Mouse (Mus musculus): ENCODE results near the gene Cnpy3. TPM values are rescaled to one million over a fixed set of nuclear protein-coding genes. Genes with fewer than 3 reads are reported as not detected.
"Not testable (repeated sequence)": the region's sequence is repeated elsewhere in the genome, so short reads cannot be mapped to it uniquely, and the experiment has no call there.

Gene Cnpy3
- polyA plus RNA-seq, 1 experiment from 2014 or later = 43.7 TPM

GRCm38 (mm10) chr17:46764916-46765315 is 12.9 kb upstream of the Cnpy3 start:
- not testable (repeated sequence) for ATAC-seq (ENCODE audit: insufficient number of reproducible peaks, insufficient read depth, low FRiP score, low read depth); H3K9me3 ChIP-seq (ENCODE audit: control insufficient read depth, low read length); H3K4me1 ChIP-seq (ENCODE audit: control insufficient read depth in 2 of 2, insufficient read depth in 2 of 2, low read length in 2 of 2); H3K27me3 ChIP-seq (ENCODE audit: control insufficient read depth, insufficient read depth, low read length); H3K27ac ChIP-seq (replicated peaks in 1 of 2; ENCODE audit: control insufficient read depth in 1 of 2, insufficient read depth in 1 of 2, low read depth in 2 of 2, low read length in 2 of 2); H3K4me2 ChIP-seq (ENCODE audit: low read length); H3K36me3 ChIP-seq (ENCODE audit: control insufficient read depth, insufficient read depth, low read length); H3K4me3 ChIP-seq (ENCODE audit: control insufficient read depth in 1 of 2, insufficient read depth in 1 of 2, low read depth in 1 of 2, low read length in 2 of 2); H3K9ac ChIP-seq (ENCODE audit: low read length)
- WGBS = 63% methylated on average over 9 of the region's 9 CpGs

GRCm38 (mm10) chr17:46763544-46763943 is 11.5 kb upstream of the Cnpy3 start, which contains the start of gene Ptcra:
Ptcra (minus strand) TSS chr17:46763712.
- ATAC-seq (ENCODE audit: insufficient number of reproducible peaks, insufficient read depth, low FRiP score, low read depth) = no peak
- no peaks in the 10 kb centered on the region for H3K9me3 ChIP-seq (ENCODE audit: control insufficient read depth, low read length)
- H3K4me2 ChIP-seq (ENCODE audit: low read length) = no peak within 1 kb of the TSS
- no peaks in the 10 kb centered on the region for H3K4me1 ChIP-seq (ENCODE audit: control insufficient read depth in 2 of 2, insufficient read depth in 2 of 2, low read length in 2 of 2)
- H3K27me3 ChIP-seq (ENCODE audit: control insufficient read depth, insufficient read depth, low read length) = no peaks in the 10 kb centered on the region
- H3K4me3 ChIP-seq (ENCODE audit: control insufficient read depth in 1 of 2, insufficient read depth in 1 of 2, low read depth in 1 of 2, low read length in 2 of 2) = no peak within 1 kb of the TSS
- no peak within 1 kb of the TSS for H3K9ac ChIP-seq (ENCODE audit: low read length)
- 40% methylated on average over 2 of the region's 2 CpGs for WGBS
- no peaks in the 10 kb centered on the region for H3K36me3 ChIP-seq (ENCODE audit: control insufficient read depth, insufficient read depth, low read length)
- H3K27ac ChIP-seq (replicated peaks in 1 of 2; ENCODE audit: control insufficient read depth in 1 of 2, insufficient read depth in 1 of 2, low read depth in 2 of 2, low read length in 2 of 2) = no peak within 1 kb of the TSS

GRCm38 (mm10) chr17:46758753-46759152 is 6.7 kb upstream of the Cnpy3 start:
- Histone ChIP-seq H3K9ac (ENCODE audit: low read length) (no peak overlapping the region), H3K9me3 (ENCODE audit: control insufficient read depth, low read length) (no peaks in the 10 kb centered on the region), H3K36me3 (ENCODE audit: control insufficient read depth, insufficient read depth, low read length) (no peaks in the 10 kb centered on the region), H3K4me2 (ENCODE audit: low read length) (no peak overlapping the region), H3K27ac (replicated peaks in 1 of 2; ENCODE audit: control insufficient read depth in 1 of 2, insufficient read depth in 1 of 2, low read depth in 2 of 2, low read length in 2 of 2) (no peak overlapping the region), H3K4me3 (ENCODE audit: control insufficient read depth in 1 of 2, insufficient read depth in 1 of 2, low read depth in 1 of 2, low read length in 2 of 2) (no peak overlapping the region), H3K4me1 (ENCODE audit: control insufficient read depth in 2 of 2, insufficient read depth in 2 of 2, low read length in 2 of 2) (no peaks in the 10 kb centered on the region), H3K27me3 (ENCODE audit: control insufficient read depth, insufficient read depth, low read length) (no peaks in the 10 kb centered on the region)
- ATAC-seq (ENCODE audit: insufficient number of reproducible peaks, insufficient read depth, low FRiP score, low read depth) = no peak
- 75% methylated on average over 12 of the region's 12 CpGs for WGBS

GRCm38 (mm10) chr17:46751056-46751793 is 789 bp downstream of the Cnpy3 start:
- Histone ChIP-seq H3K27ac (replicated peaks in 1 of 2; ENCODE audit: control insufficient read depth in 1 of 2, insufficient read depth in 1 of 2, low read depth in 2 of 2, low read length in 2 of 2) (peak overlapping the region; percentile 84 to 86), H3K27me3 (ENCODE audit: control insufficient read depth, insufficient read depth, low read length) (no peaks in the 10 kb centered on the region), H3K9me3 (ENCODE audit: control insufficient read depth, low read length) (no peaks in the 10 kb centered on the region), H3K9ac (ENCODE audit: low read length) (peak overlapping the region; percentile 80), H3K4me1 (ENCODE audit: control insufficient read depth in 2 of 2, insufficient read depth in 2 of 2, low read length in 2 of 2) (peaks cover 5 to 8% of the 10 kb centered on the region in 2 experiments), H3K4me3 (ENCODE audit: control insufficient read depth in 1 of 2, insufficient read depth in 1 of 2, low read depth in 1 of 2, low read length in 2 of 2) (peak overlapping the region; percentile 70 to 89), H3K36me3 (ENCODE audit: control insufficient read depth, insufficient read depth, low read length) (peaks cover 13% of the 10 kb centered on the region), H3K4me2 (ENCODE audit: low read length) (peak overlapping the region; percentile 83)
- WGBS = 30% methylated on average over 16 of the region's 16 CpGs
- 0 out of 2 replicates have a peak, but pooled peaks have one; percentile 1 for ATAC-seq (ENCODE audit: insufficient number of reproducible peaks, insufficient read depth, low FRiP score, low read depth)

GRCm38 (mm10) chr17:46750580-46750979 is 1.4 kb downstream of the Cnpy3 start:
- H3K9ac ChIP-seq (ENCODE audit: low read length) = peak overlapping the region; percentile 80
- ATAC-seq (ENCODE audit: insufficient number of reproducible peaks, insufficient read depth, low FRiP score, low read depth) = no peak
- H3K4me1 ChIP-seq (ENCODE audit: control insufficient read depth in 2 of 2, insufficient read depth in 2 of 2, low read length in 2 of 2) = peaks cover 5 to 8% of the 10 kb centered on the region in 2 experiments
- peak overlapping the region; percentile 83 for H3K4me2 ChIP-seq (ENCODE audit: low read length)
- H3K4me3 ChIP-seq (ENCODE audit: control insufficient read depth in 1 of 2, insufficient read depth in 1 of 2, low read depth in 1 of 2, low read length in 2 of 2) = peak overlapping the region in 1 of 2 experiments; percentile 70; a peak in 1 of 4 replicates
- no peak overlapping the region for H3K27ac ChIP-seq (replicated peaks in 1 of 2; ENCODE audit: control insufficient read depth in 1 of 2, insufficient read depth in 1 of 2, low read depth in 2 of 2, low read length in 2 of 2)
- H3K27me3 ChIP-seq (ENCODE audit: control insufficient read depth, insufficient read depth, low read length) = no peaks in the 10 kb centered on the region
- H3K9me3 ChIP-seq (ENCODE audit: control insufficient read depth, low read length) = no peaks in the 10 kb centered on the region
- 92% methylated on average over 4 of the region's 4 CpGs for WGBS
- peaks cover 19% of the 10 kb centered on the region for H3K36me3 ChIP-seq (ENCODE audit: control insufficient read depth, insufficient read depth, low read length)

- Histone ChIP-seq H3K27me3 (ENCODE audit: control insufficient read depth, insufficient read depth, low read length) (no peaks in the 10 kb centered on the region), H3K9ac (ENCODE audit: low read length) (no peak overlapping the region), H3K36me3 (ENCODE audit: control insufficient read depth, insufficient read depth, low read length) (peaks cover 26% of the 10 kb centered on the region), H3K27ac (replicated peaks in 1 of 2; ENCODE audit: control insufficient read depth in 1 of 2, insufficient read depth in 1 of 2, low read depth in 2 of 2, low read length in 2 of 2) (no peak overlapping the region), H3K9me3 (ENCODE audit: control insufficient read depth, low read length) (no peaks in the 10 kb centered on the region), H3K4me3 (ENCODE audit: control insufficient read depth in 1 of 2, insufficient read depth in 1 of 2, low read depth in 1 of 2, low read length in 2 of 2) (no peak overlapping the region), H3K4me2 (ENCODE audit: low read length) (no peak overlapping the region), H3K4me1 (ENCODE audit: control insufficient read depth in 2 of 2, insufficient read depth in 2 of 2, low read length in 2 of 2) (peaks cover 5 to 8% of the 10 kb centered on the region in 2 experiments)
- ATAC-seq (ENCODE audit: insufficient number of reproducible peaks, insufficient read depth, low FRiP score, low read depth) = no peak
- 86% methylated on average over 5 of the region's 5 CpGs for WGBS
Observed at GRCm38 (mm10) chr17:46749282-46749681, 2.7 kb downstream of the Cnpy3 start.

GRCm38 (mm10) chr17:46747806-46748205 is 4.2 kb downstream of the Cnpy3 start:
- Histone ChIP-seq H3K4me1 (ENCODE audit: control insufficient read depth in 2 of 2, insufficient read depth in 2 of 2, low read length in 2 of 2) (peaks cover 5 to 8% of the 10 kb centered on the region in 2 experiments), H3K36me3 (ENCODE audit: control insufficient read depth, insufficient read depth, low read length) (peaks cover 40% of the 10 kb centered on the region), H3K9ac (ENCODE audit: low read length) (no peak overlapping the region), H3K4me2 (ENCODE audit: low read length) (no peak overlapping the region), H3K27me3 (ENCODE audit: control insufficient read depth, insufficient read depth, low read length) (no peaks in the 10 kb centered on the region), H3K9me3 (ENCODE audit: control insufficient read depth, low read length) (no peaks in the 10 kb centered on the region), H3K27ac (replicated peaks in 1 of 2; ENCODE audit: control insufficient read depth in 1 of 2, insufficient read depth in 1 of 2, low read depth in 2 of 2, low read length in 2 of 2) (no peak overlapping the region), H3K4me3 (ENCODE audit: control insufficient read depth in 1 of 2, insufficient read depth in 1 of 2, low read depth in 1 of 2, low read length in 2 of 2) (no peak overlapping the region)
- WGBS = 94% methylated on average over 2 of the region's 2 CpGs
- no peak for ATAC-seq (ENCODE audit: insufficient number of reproducible peaks, insufficient read depth, low FRiP score, low read depth)
